Mouse (Mus musculus): ENCODE measurements around the gene Man2a1. TPM values are rescaled to one million over a fixed set of nuclear protein-coding genes. Genes with fewer than 3 reads are reported as not detected.
"Not testable (repeated sequence)": the region's sequence is repeated elsewhere in the genome, so short reads cannot be mapped to it uniquely, and the experiment has no call there.

Gene Man2a1
- polyA plus RNA-seq, 1 experiment from 2014 or later, result 4.8 TPM

- H3K4me2 ChIP-seq (ENCODE audit: low read depth, severe bottlenecking), result no peak overlapping the region
- H3K27me3 ChIP-seq (ENCODE audit: control insufficient read depth, insufficient read depth, low read length), result no peaks in the 10 kb centered on the region
- H3K4me3 ChIP-seq (ENCODE audit: low read depth, low read length), result no peak overlapping the region
- DNase-seq (ENCODE audit: low spot score) (peak; percentile 2), ATAC-seq (ENCODE audit: insufficient number of reproducible peaks, low FRiP score, low TSS enrichment, low read depth) (no peak)
- H3K9ac ChIP-seq (ENCODE audit: low read length), result no peak overlapping the region
- no peaks in the 10 kb centered on the region for H3K9me3 ChIP-seq (ENCODE audit: control insufficient read depth, low read length)
- H3K4me1 ChIP-seq (ENCODE audit: control insufficient read depth, insufficient read depth, low read length), result no peaks in the 10 kb centered on the region
- no peak overlapping the region for H3K27ac ChIP-seq (replicated peaks; ENCODE audit: low read depth, low read length)
- WGBS, result 72% methylated on average over 1 of the region's 1 CpGs
- H3K36me3 ChIP-seq (ENCODE audit: control insufficient read depth, insufficient read depth, low read length), result peaks cover 7% of the 10 kb centered on the region; the same call in 1 of the 2 replicates
These were observed 148.6 kb downstream of the Man2a1 start for GRCm38 (mm10) chr17:64749146-64749545.

DNA sequence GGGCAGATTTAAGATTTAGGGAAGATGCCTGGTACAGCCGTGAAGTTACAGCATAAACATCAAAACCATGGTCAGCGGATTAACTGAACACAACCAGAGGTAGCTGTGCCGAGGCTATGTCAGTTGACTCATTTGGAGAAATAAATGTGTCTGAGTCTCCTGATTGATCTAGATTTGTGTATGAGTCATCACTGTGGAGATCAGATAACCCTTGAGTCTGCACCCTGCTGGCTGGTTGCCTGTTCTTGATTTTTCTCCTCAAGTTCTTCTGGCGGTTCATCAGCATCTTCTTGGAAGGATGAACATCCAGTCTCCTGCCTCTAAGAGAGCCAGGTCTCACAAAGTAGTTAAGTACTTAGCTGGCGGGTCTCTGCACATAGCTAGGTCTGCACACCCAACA is 150.7 kb downstream of the Man2a1 start:
- Histone ChIP-seq H3K27me3 (ENCODE audit: control insufficient read depth, insufficient read depth, low read length) (no peaks in the 10 kb centered on the region), H3K36me3 (ENCODE audit: control insufficient read depth, insufficient read depth, low read length) (peaks cover 2% of the 10 kb centered on the region; the same call in 1 of the 2 replicates), H3K9ac (ENCODE audit: low read length) (no peak overlapping the region), H3K4me3 (ENCODE audit: low read depth, low read length) (no peak overlapping the region), H3K27ac (replicated peaks; ENCODE audit: low read depth, low read length) (no peak overlapping the region), H3K9me3 (ENCODE audit: control insufficient read depth, low read length) (no peaks in the 10 kb centered on the region), H3K4me2 (ENCODE audit: low read depth, severe bottlenecking) (no peak overlapping the region), H3K4me1 (ENCODE audit: control insufficient read depth, insufficient read depth, low read length) (no peaks in the 10 kb centered on the region)
- DNase-seq (ENCODE audit: low spot score), result peak; percentile 11
- ATAC-seq (ENCODE audit: insufficient number of reproducible peaks, low FRiP score, low TSS enrichment, low read depth), result no peak
- 86% methylated on average over 5 of the region's 5 CpGs for WGBS

GRCm38 (mm10) chr17:64752126-64753019 is 151.8 kb downstream of the Man2a1 start:
- H3K9ac ChIP-seq (ENCODE audit: low read length), result no peak overlapping the region
- peaks cover 2% of the 10 kb centered on the region; the same call in 1 of the 2 replicates for H3K36me3 ChIP-seq (ENCODE audit: control insufficient read depth, insufficient read depth, low read length)
- peak; percentile 16 for DNase-seq (ENCODE audit: low spot score)
- no peaks in the 10 kb centered on the region for H3K27me3 ChIP-seq (ENCODE audit: control insufficient read depth, insufficient read depth, low read length)
- H3K27ac ChIP-seq (replicated peaks; ENCODE audit: low read depth, low read length), result no peak overlapping the region
- H3K4me2 ChIP-seq (ENCODE audit: low read depth, severe bottlenecking), result no peak overlapping the region
- no peak for ATAC-seq (ENCODE audit: insufficient number of reproducible peaks, low FRiP score, low TSS enrichment, low read depth)
- no peaks in the 10 kb centered on the region for H3K4me1 ChIP-seq (ENCODE audit: control insufficient read depth, insufficient read depth, low read length)
- no peaks in the 10 kb centered on the region for H3K9me3 ChIP-seq (ENCODE audit: control insufficient read depth, low read length)
- H3K4me3 ChIP-seq (ENCODE audit: low read depth, low read length), result no peak overlapping the region
- WGBS, result 93% methylated on average over 13 of the region's 13 CpGs

DNA sequence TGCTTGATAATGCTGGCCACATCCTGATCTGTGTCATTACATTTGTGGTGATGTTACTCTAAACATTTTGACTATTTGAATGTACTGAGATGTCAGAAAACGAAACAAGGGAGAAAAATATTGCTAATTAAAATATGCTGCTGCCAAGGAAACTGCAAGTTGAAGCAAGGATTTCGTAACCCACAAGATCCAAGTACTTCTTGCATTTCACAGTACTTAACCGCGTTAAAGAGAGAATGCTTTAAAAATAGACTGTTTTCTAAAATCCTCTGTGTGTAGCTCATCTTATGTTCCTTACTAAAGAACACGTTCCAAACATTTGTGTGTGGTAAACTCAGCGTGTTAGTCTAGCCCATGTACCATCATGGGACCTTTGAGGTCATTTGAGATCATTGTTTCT is 153.0 kb downstream of the Man2a1 start:
- Histone ChIP-seq H3K9ac (ENCODE audit: low read length) (no peak overlapping the region), H3K4me2 (ENCODE audit: low read depth, severe bottlenecking) (no peak overlapping the region), H3K27ac (replicated peaks; ENCODE audit: low read depth, low read length) (no peak overlapping the region), H3K4me1 (ENCODE audit: control insufficient read depth, insufficient read depth, low read length) (no peaks in the 10 kb centered on the region), H3K27me3 (ENCODE audit: control insufficient read depth, insufficient read depth, low read length) (no peaks in the 10 kb centered on the region), H3K9me3 (ENCODE audit: control insufficient read depth, low read length) (no peaks in the 10 kb centered on the region), H3K36me3 (ENCODE audit: control insufficient read depth, insufficient read depth, low read length) (peaks cover 2% of the 10 kb centered on the region; the same call in 1 of the 2 replicates), H3K4me3 (ENCODE audit: low read depth, low read length) (no peak overlapping the region)
- 90% methylated on average over 6 of the region's 6 CpGs for WGBS
- ATAC-seq (ENCODE audit: insufficient number of reproducible peaks, low FRiP score, low TSS enrichment, low read depth) (no peak), DNase-seq (ENCODE audit: low spot score) (peak; percentile 0)

DNA sequence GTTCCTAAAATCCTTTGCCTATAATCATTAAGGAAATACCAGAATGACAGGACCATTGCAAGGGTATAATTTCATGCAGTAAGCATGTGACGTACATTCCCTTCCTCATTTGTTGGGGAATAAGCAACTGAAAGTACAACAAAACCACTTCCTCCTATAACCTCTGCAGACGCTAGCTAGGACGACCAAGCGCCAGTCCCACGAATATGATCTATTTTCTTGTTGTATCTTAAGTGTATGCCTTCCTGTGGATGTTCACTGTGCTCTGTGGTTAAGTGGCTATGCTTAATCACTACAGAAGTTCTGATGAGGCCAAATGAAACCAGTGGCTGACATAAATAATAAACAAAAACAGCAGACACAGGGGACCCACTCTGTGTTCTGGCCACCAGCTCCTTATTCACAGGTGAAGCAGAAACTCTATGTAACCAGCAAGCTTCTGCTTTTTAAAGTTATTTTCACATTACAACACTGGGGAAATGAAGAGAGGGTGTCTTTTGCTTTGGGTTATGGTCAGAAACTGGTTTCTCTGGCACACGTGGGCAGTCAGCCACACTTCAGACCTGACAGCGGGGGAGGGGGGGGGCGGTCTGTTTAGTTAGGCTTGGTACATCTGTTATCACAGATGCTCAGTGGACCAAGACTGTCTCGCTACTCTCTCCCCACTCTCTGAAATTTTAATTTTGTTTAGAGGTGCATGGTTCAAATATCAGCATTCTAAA is 153.8 kb downstream of the Man2a1 start:
- ATAC-seq (ENCODE audit: insufficient number of reproducible peaks, low FRiP score, low TSS enrichment, low read depth), result no peak
- H3K4me3 ChIP-seq (ENCODE audit: low read depth, low read length), result no peak overlapping the region
- no peaks in the 10 kb centered on the region for H3K4me1 ChIP-seq (ENCODE audit: control insufficient read depth, insufficient read depth, low read length)
- peaks cover 2% of the 10 kb centered on the region; the same call in 1 of the 2 replicates for H3K36me3 ChIP-seq (ENCODE audit: control insufficient read depth, insufficient read depth, low read length)
- DNase-seq (ENCODE audit: low spot score), result peak; percentile 15
- no peaks in the 10 kb centered on the region for H3K9me3 ChIP-seq (ENCODE audit: control insufficient read depth, low read length)
- no peaks in the 10 kb centered on the region for H3K27me3 ChIP-seq (ENCODE audit: control insufficient read depth, insufficient read depth, low read length)
- H3K4me2 ChIP-seq (ENCODE audit: low read depth, severe bottlenecking), result no peak overlapping the region
- no peak overlapping the region for H3K27ac ChIP-seq (replicated peaks; ENCODE audit: low read depth, low read length)
- H3K9ac ChIP-seq (ENCODE audit: low read length), result no peak overlapping the region
- 77% methylated on average over 9 of the region's 9 CpGs for WGBS

GRCm38 (mm10) chr17:64755191-64755590 is 154.7 kb downstream of the Man2a1 start:
- no peaks in the 10 kb centered on the region for H3K4me1 ChIP-seq (ENCODE audit: control insufficient read depth, insufficient read depth, low read length)
- peak; percentile 3 for DNase-seq (ENCODE audit: low spot score)
- no peak overlapping the region for H3K9ac ChIP-seq (ENCODE audit: low read length)
- 79% methylated on average over 5 of the region's 5 CpGs for WGBS
- H3K27ac ChIP-seq (replicated peaks; ENCODE audit: low read depth, low read length), result no peak overlapping the region
- no peaks in the 10 kb centered on the region for H3K27me3 ChIP-seq (ENCODE audit: control insufficient read depth, insufficient read depth, low read length)
- H3K4me2 ChIP-seq (ENCODE audit: low read depth, severe bottlenecking), result no peak overlapping the region
- H3K36me3 ChIP-seq (ENCODE audit: control insufficient read depth, insufficient read depth, low read length), result peaks cover 2% of the 10 kb centered on the region; the same call in 1 of the 2 replicates
- H3K4me3 ChIP-seq (ENCODE audit: low read depth, low read length), result no peak overlapping the region
- ATAC-seq (ENCODE audit: insufficient number of reproducible peaks, low FRiP score, low TSS enrichment, low read depth), result no peak
- H3K9me3 ChIP-seq (ENCODE audit: control insufficient read depth, low read length), result no peaks in the 10 kb centered on the region

GRCm38 (mm10) chr17:64762651-64763050 is 162.1 kb downstream of the Man2a1 start:
- not testable (repeated sequence) for H3K27me3 ChIP-seq (ENCODE audit: control insufficient read depth, insufficient read depth, low read length); H3K4me1 ChIP-seq (ENCODE audit: control insufficient read depth, insufficient read depth, low read length); H3K9me3 ChIP-seq (ENCODE audit: control insufficient read depth, low read length); H3K9ac ChIP-seq (ENCODE audit: low read length); H3K4me3 ChIP-seq (ENCODE audit: low read depth, low read length); H3K36me3 ChIP-seq (ENCODE audit: control insufficient read depth, insufficient read depth, low read length); H3K4me2 ChIP-seq (ENCODE audit: low read depth, severe bottlenecking); ATAC-seq (ENCODE audit: insufficient number of reproducible peaks, low FRiP score, low TSS enrichment, low read depth); DNase-seq (ENCODE audit: low spot score); H3K27ac ChIP-seq (replicated peaks; ENCODE audit: low read depth, low read length)
- 92% methylated on average over 4 of the region's 4 CpGs for WGBS

- Histone ChIP-seq H3K27me3 (ENCODE audit: control insufficient read depth, insufficient read depth, low read length) (no peaks in the 10 kb centered on the region), H3K4me1 (ENCODE audit: control insufficient read depth, insufficient read depth, low read length) (no peaks in the 10 kb centered on the region), H3K4me3 (ENCODE audit: low read depth, low read length) (no peak overlapping the region), H3K27ac (replicated peaks; ENCODE audit: low read depth, low read length) (no peak overlapping the region), H3K36me3 (ENCODE audit: control insufficient read depth, insufficient read depth, low read length) (no peaks in the 10 kb centered on the region), H3K9me3 (ENCODE audit: control insufficient read depth, low read length) (no peaks in the 10 kb centered on the region), H3K9ac (ENCODE audit: low read length) (no peak overlapping the region), H3K4me2 (ENCODE audit: low read depth, severe bottlenecking) (no peak overlapping the region)
- DNase-seq (ENCODE audit: low spot score), result no peak
- WGBS, result 72% methylated on average over 4 of the region's 4 CpGs
- no peak for ATAC-seq (ENCODE audit: insufficient number of reproducible peaks, low FRiP score, low TSS enrichment, low read depth)
These were observed 163.0 kb downstream of the Man2a1 start for GRCm38 (mm10) chr17:64763491-64763890.

Data from limb, embryonic 11.5 days (tissue).